Comparison of ENCODE assay signal across 27 mouse cellular contexts in the genomic region with DNA sequence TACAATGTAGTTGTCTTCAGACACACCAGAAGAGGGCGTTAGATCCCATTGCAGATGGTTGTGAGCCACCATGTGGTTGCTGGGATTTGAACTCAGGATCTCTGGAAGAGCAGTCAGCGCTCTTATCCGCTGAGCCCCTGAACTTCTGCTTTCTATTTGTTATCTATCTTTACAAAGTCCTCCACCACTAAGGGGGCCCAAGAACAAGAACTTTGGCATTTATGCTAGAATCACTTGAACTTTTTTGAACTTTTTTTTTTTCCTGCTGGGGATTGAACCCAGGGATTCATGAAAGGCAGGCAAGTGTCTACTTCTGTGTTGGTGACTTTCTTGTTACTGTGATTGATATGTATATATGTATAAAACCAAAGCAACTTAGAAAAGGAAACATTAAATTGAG. TPM values are rescaled to one million over a fixed set of nuclear protein-coding genes. Genes with fewer than 3 reads are reported as not detected.
DNase-seq lines count a peak whose midpoint lies in the region; ATAC-seq and TF ChIP-seq lines count a peak whose summit lies in the region.
"Had no signal": no experiment of that assay in that cellular context is flagged by ENCODE, and none has a peak within 500 bp of the region (broad histone marks: within the 10 kb centered on the region; RNA-seq: fewer than 3 reads in every experiment).

No protein-coding gene starts in this region.

- TF ChIP-seq CTCF in intestine, postnatal 0 days (IDR thresholded peaks at IDR 0.05; ENCODE audit: low read depth), result 0 out of 2 replicates have a peak, but pooled peaks have one; percentile 8

- no peak overlapping the region for H3K4me3 ChIP-seq in heart, embryonic 12.5 days
- no peak overlapping the region for H3K4me3 ChIP-seq in lung, embryonic 16.5 days (ENCODE audit: low read length)
- H3K4me3 ChIP-seq in intestine, postnatal 0 days (ENCODE audit: low read depth, low read length), result no peak overlapping the region
- H3K4me3 ChIP-seq: midbrain, embryonic 12.5 days had no signal

- DNase-seq in heart, postnatal 25 days (ENCODE audit: low spot score), result no peak
- no peak for DNase-seq in lung, postnatal 4 days
- peak; percentile 23 for DNase-seq in splenic B cell, adult 2 months (ENCODE audit: low read depth, low spot score)
- DNase-seq in cerebellum, postnatal 10 days, result no peak
- DNase-seq: adrenal gland, postnatal 10 days; cerebellum, adult 9-11 months; gastrocnemius, postnatal 36 days; heart, postnatal 14 days; kidney, adult 11 months; retina, postnatal 1 day had no signal

- peaks cover 14% of the 10 kb centered on the region for H3K36me3 ChIP-seq in heart, embryonic 12.5 days
- H3K36me3 ChIP-seq in lung, embryonic 16.5 days (ENCODE audit: control insufficient read depth, insufficient read depth, low read length), result peaks cover 11% of the 10 kb centered on the region
- H3K36me3 ChIP-seq in intestine, postnatal 0 days (ENCODE audit: control insufficient read depth, insufficient read depth), result peaks cover 6% of the 10 kb centered on the region; the same call in 1 of the 2 replicates
- H3K36me3 ChIP-seq in splenic B cell, adult 2 months (ENCODE audit: control insufficient read depth, insufficient read depth, low read length, poor library complexity, severe bottlenecking), result no peaks in the 10 kb centered on the region
- H3K36me3 ChIP-seq: midbrain, embryonic 12.5 days had no signal

- intact Hi-C loops in heart, postnatal 25 days (cut with DNase I), result loop anchor here (2.0 to 5.0 kb wide), 2 partner anchors 25 to 47 kb away; no protein-coding TSS in a partner anchor

- no peak for ATAC-seq in heart, embryonic 12.5 days (ENCODE audit: insufficient number of reproducible peaks, low FRiP score)
- no peak for ATAC-seq in lung, embryonic 16.5 days (ENCODE audit: low read depth)
- no peak for ATAC-seq in intestine, postnatal 0 days
- ATAC-seq: forebrain, embryonic 16.5 days had no signal

- 80% methylated on average over 3 of the region's 3 CpGs for WGBS in heart, embryonic 12.5 days
- 85% methylated on average over 3 of the region's 3 CpGs for WGBS in lung, embryonic 16.5 days
- 76% methylated on average over 3 of the region's 3 CpGs for WGBS in intestine, postnatal 0 days

- peak overlapping the region; percentile 27; the same call in 1 of the 2 replicates for H3K27ac ChIP-seq in heart, embryonic 12.5 days (ENCODE audit: poor library complexity, severe bottlenecking)
- H3K27ac ChIP-seq in lung, embryonic 16.5 days (ENCODE audit: low read length), result no peak overlapping the region
- H3K27ac ChIP-seq in intestine, postnatal 0 days (ENCODE audit: low read depth, low read length), result peak overlapping the region; percentile 76
- H3K27ac ChIP-seq: embryonic facial prominence, embryonic 13.5 days; hindbrain, embryonic 14.5 days; midbrain, embryonic 12.5 days; stomach, postnatal 0 days had no signal

- H3K27me3 ChIP-seq in heart, embryonic 12.5 days (replicated peaks), result no peaks in the 10 kb centered on the region
- H3K27me3 ChIP-seq in lung, embryonic 16.5 days (ENCODE audit: control insufficient read depth, insufficient read depth, low read depth, low read length), result no peaks in the 10 kb centered on the region
- H3K27me3 ChIP-seq in intestine, postnatal 0 days (replicated peaks; ENCODE audit: control insufficient read depth, insufficient read depth, low read length), result no peaks in the 10 kb centered on the region
- H3K27me3 ChIP-seq in splenic B cell, adult 2 months (ENCODE audit: control insufficient read depth, insufficient read depth, low read length, poor library complexity, severe bottlenecking), result no peaks in the 10 kb centered on the region
- H3K27me3 ChIP-seq: embryonic facial prominence, embryonic 13.5 days had no signal

- no peak overlapping the region for H3K9ac ChIP-seq in heart, embryonic 12.5 days
- H3K9ac ChIP-seq in lung, embryonic 16.5 days (ENCODE audit: low read length), result no peak overlapping the region
- no peak overlapping the region for H3K9ac ChIP-seq in intestine, postnatal 0 days (ENCODE audit: low read depth, low read length)
- H3K9ac ChIP-seq: embryonic facial prominence, embryonic 13.5 days; hindbrain, embryonic 14.5 days; midbrain, embryonic 12.5 days had no signal

- H3K9me3 ChIP-seq in heart, embryonic 12.5 days (replicated peaks), result no peaks in the 10 kb centered on the region
- H3K9me3 ChIP-seq in lung, embryonic 16.5 days (ENCODE audit: control insufficient read depth, low read length), result no peaks in the 10 kb centered on the region
- no peaks in the 10 kb centered on the region for H3K9me3 ChIP-seq in intestine, postnatal 0 days (ENCODE audit: control insufficient read depth)
- H3K9me3 ChIP-seq: embryonic facial prominence, embryonic 13.5 days; midbrain, embryonic 12.5 days had no signal

- peak overlapping the region; percentile 74; the same call in 1 of the 2 replicates for H3K4me2 ChIP-seq in heart, embryonic 12.5 days
- peak overlapping the region; percentile 14; the same call in 1 of the 2 replicates for H3K4me2 ChIP-seq in lung, embryonic 16.5 days (ENCODE audit: low read depth, low read length)
- no peak overlapping the region for H3K4me2 ChIP-seq in intestine, postnatal 0 days (replicated peaks; ENCODE audit: low read depth)
- H3K4me2 ChIP-seq: hindbrain, embryonic 14.5 days; midbrain, embryonic 12.5 days had no signal

- peaks cover 16% of the 10 kb centered on the region for H3K4me1 ChIP-seq in heart, embryonic 12.5 days (replicated peaks)
- peaks cover 13% of the 10 kb centered on the region for H3K4me1 ChIP-seq in lung, embryonic 16.5 days (replicated peaks; ENCODE audit: control insufficient read depth, insufficient read depth, low read length)
- H3K4me1 ChIP-seq in intestine, postnatal 0 days (replicated peaks; ENCODE audit: control insufficient read depth, insufficient read depth, low read length), result 0 out of 2 replicates have a peak, but pooled peaks cover 5% of the 10 kb centered on the region

RNA-seq across cellular contexts. Expression of gene Slc43a3, which starts 2.9 kb away (rescaled TPM):
- 33.6 and 35.0 TPM in 2 replicates for polyA plus RNA-seq in heart, embryonic 12.5 days (2016; fragmentation: Nextera tagmentation; extraction: Ambion mirVana)
- total RNA-seq in heart, postnatal 25 days (2021), result 10 to 100 TPM; 70.7 to 86.6 TPM
- polyA plus RNA-seq in lung, embryonic 16.5 days (2015; fragmentation: Nextera tagmentation; extraction: Ambion mirVana), result 87.3 and 92.8 TPM in 2 replicates
- 42.5 and 48.0 TPM in 2 replicates for polyA plus RNA-seq in intestine, postnatal 0 days (2015; fragmentation: Nextera tagmentation; extraction: Ambion mirVana)

RNA-seq across cellular contexts. Expression of gene Prg2, which starts 41.0 kb away (rescaled TPM):
- polyA plus RNA-seq in heart, embryonic 12.5 days (2016; fragmentation: Nextera tagmentation; extraction: Ambion mirVana), result 0.39 and 3.1 TPM in 2 replicates
- not detected for total RNA-seq in heart, postnatal 25 days (2021)
- polyA plus RNA-seq in lung, embryonic 16.5 days (2015; fragmentation: Nextera tagmentation; extraction: Ambion mirVana), result 0.78 TPM in 1 of 2 replicates, not detected in the other
- not detected in 2 replicates for polyA plus RNA-seq in intestine, postnatal 0 days (2015; fragmentation: Nextera tagmentation; extraction: Ambion mirVana)
- total RNA-seq: gastrocnemius, postnatal 36 days; heart, postnatal 14 days; layer of hippocampus, postnatal 14 days; left cerebral cortex, postnatal 14 days had no signal
- polyA plus RNA-seq: C2C12; forebrain, embryonic 16.5 days; hindbrain, embryonic 14.5 days; kidney, embryonic 16.5 days; midbrain, embryonic 12.5 days; neural tube, embryonic 11.5 days had no signal

RNA-seq across cellular contexts. Expression of gene Prg3, which starts 48.7 kb away (rescaled TPM):
- 0.49 TPM in 1 of 2 replicates, not detected in the other for polyA plus RNA-seq in heart, embryonic 12.5 days (2016; fragmentation: Nextera tagmentation; extraction: Ambion mirVana)
- total RNA-seq in heart, postnatal 25 days (2021), result not detected
- polyA plus RNA-seq in lung, embryonic 16.5 days (2015; fragmentation: Nextera tagmentation; extraction: Ambion mirVana), result not detected in 2 replicates
- not detected in 2 replicates for polyA plus RNA-seq in intestine, postnatal 0 days (2015; fragmentation: Nextera tagmentation; extraction: Ambion mirVana)
- total RNA-seq: gastrocnemius, postnatal 36 days; heart, postnatal 14 days; layer of hippocampus, postnatal 14 days; left cerebral cortex, postnatal 14 days; monocyte, adult 5-6 weeks had no signal
- polyA plus RNA-seq: activated CD4-positive, CD25-positive, alpha-beta regulatory T cell, adult 4 months; brain, embryonic 14.5 days; C2C12; forebrain, embryonic 16.5 days; hindbrain, embryonic 14.5 days; kidney, embryonic 16.5 days; limb, embryonic 14.5 days; midbrain, embryonic 12.5 days; neural tube, embryonic 11.5 days; stomach, postnatal 0 days had no signal

RNA-seq across cellular contexts. Expression of gene Rtn4rl2, which starts 52.8 kb away (rescaled TPM):
- polyA plus RNA-seq in heart, embryonic 12.5 days (2016; fragmentation: Nextera tagmentation; extraction: Ambion mirVana), result 0.67 and 1.2 TPM in 2 replicates
- total RNA-seq in heart, postnatal 25 days (2021), result 1 to 10 TPM; 1.8 to 4.0 TPM
- polyA plus RNA-seq in lung, embryonic 16.5 days (2015; fragmentation: Nextera tagmentation; extraction: Ambion mirVana), result 0.16 and 0.31 TPM in 2 replicates
- polyA plus RNA-seq in intestine, postnatal 0 days (2015; fragmentation: Nextera tagmentation; extraction: Ambion mirVana), result 0.98 and 1.0 TPM in 2 replicates
- total RNA-seq: monocyte, adult 5-6 weeks had no signal
- polyA plus RNA-seq: activated CD4-positive, CD25-positive, alpha-beta regulatory T cell, adult 4 months had no signal
